Mouse (Mus musculus) cerebellum, adult 8-10 months (tissue): ENCODE data around the gene Vmn2r124.
"Not testable (repeated sequence)": the region's sequence is repeated elsewhere in the genome, so short reads cannot be mapped to it uniquely, and the experiment has no call there.

Source experiments
- DNase-seq: peaks from one replicate; pipeline ENCODE4 v3.0.0; 2022

Gene Vmn2r124

DNA sequence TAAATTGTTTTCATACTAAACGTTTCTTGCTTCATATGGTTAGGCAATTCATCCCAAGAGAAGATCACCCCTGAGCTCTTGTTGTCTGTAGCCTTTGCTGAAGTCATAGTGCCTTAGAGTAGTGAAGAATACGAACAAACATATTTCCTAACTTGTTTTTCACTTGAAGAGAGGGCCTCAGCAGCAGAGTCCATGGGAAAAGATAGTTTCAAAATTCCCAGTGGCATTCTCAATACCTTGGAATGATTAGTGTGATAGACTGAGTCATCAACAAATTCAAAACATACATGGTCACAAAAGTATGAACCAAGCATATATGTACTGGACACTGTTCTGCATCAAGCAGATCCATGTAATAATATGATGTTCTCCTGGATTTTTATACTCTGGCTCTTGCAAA, at the start of gene Vmn2r124:
Gene Vmn2r124 (plus strand): TSS at position 301 of the 400 bp plus-strand sequence.
- DNase-seq, result no peak

DNA sequence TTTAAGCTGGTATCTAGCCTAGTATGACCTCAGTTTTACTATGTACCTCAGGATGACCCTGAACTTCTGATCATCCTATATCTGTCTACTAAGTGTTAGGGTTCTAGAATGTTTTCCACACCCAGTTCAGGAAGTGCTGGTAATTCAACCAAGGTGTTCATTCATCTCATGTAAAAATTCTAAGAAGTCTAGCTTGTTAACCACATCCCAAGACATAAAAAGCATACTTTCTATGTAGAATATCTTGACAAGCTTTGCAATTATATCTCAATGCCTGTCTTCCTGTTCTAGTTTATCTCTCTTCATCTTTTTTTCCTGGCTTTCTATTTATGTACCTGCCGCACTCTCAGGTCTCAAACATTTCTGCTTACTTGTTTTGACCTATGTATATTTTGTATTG, 44.5 kb upstream of the Vmn2r124 start:
- DNase-seq, result no peak

DNA sequence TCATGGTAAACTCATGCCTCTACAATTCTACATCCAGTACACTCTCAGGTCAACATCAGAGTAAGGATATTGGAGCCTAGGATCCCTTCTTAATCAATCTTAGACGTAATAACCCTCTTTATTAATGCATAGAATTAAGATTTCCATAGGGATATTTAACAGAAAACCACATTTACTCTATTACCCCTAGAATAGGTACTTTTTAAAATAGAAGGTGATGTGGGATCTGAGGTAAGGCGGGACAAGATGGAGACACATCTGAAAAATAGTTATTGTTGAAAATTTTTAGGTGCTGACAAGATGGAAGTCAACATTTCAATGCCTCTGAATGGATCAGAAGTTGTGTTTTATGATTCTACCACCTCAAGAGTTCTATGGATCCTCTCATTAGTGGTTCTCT, 27.8 kb upstream of the Vmn2r124 start, which contains the start of gene Fpr-rs4:
Gene Fpr-rs4 (plus strand): TSS at position 301 of the 400 bp plus-strand sequence.
- DNase-seq, result no peak

DNA sequence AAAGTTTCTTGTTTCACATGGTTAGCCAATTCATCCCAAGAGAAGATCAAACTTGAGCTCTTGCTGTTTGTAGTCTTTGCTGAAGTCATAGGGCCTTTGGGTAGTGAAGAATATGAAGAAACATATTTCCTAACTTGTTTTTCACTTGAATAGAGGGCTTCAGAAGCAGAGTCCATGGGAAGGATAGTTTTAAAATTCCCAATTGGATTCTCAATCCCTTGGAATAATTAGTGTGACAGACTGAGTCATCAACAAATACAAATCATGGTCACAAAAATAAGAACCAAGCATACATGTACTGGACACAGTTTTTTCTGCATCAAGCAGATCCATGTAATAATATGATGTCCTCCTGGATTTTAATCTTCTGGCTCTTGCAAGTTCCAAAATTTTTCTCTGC, 35.5 kb downstream of the Vmn2r124 start, which contains the start of gene Vmn2r91:
Gene Vmn2r91 (plus strand): TSS at position 301 of the 400 bp plus-strand sequence.
- DNase-seq, result not testable (repeated sequence)

DNA sequence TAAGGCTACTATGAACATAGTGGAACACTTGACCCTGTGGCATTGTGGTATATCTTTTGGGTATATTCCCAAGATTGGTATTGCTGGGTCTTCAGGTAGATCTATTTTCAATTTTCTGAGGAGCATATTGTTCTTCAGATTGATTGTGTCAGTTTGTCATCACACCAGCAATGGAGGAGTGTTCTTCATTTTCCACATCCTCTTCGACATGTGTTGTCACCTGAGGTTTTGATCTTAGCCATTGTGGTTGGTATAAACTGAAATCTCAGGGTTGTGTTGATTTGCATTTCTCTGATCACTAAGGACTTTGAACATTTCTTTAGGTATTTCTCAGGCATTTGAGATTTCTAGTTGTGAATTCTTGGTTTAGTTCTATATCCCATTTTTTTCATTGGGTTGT, 46.4 kb downstream of the Vmn2r124 start:
- DNase-seq, result not testable (repeated sequence)

DNA sequence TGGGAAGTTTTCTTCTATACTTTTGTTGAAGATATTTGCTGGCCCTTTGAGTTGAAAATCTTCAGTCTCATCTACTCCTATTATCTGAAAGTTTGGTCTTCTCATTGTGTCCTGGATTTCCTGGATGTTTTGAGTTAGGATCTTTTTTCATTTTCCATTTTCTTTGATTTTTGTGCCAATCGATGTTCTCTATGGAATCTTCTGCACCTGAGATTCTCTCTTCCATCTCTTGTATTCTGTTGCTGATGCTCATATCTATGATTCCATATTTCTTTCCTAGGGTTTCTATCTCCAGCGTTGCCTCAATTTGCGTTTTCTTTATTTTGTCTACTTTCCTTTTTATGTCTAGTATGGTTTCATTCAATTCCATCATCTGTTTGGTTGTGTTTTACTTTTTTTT, 53.0 kb downstream of the Vmn2r124 start:
- not testable (repeated sequence) for DNase-seq
